Mouse (Mus musculus) MN1 (cell line): ENCODE measurements at regions not wholly inside any gene's neighbourhood (a gene's known extent, or its start where the extent isn't known, plus 50 kb on each side); places are given as distances from the start of the nearest gene placed in this dataset.

Source experiments
- DNase-seq: peaks from one replicate; pipeline ENCODE4 v3.0.0-alpha.2; 2016; ENCODE audit warnings: low spot score

- no peak for DNase-seq
Observed at GRCm38 (mm10) chr10:87722244-87722643, 135.8 kb upstream of the Igf1 start.

GRCm38 (mm10) chr10:87732658-87733057 lies 125.4 kb upstream of the Igf1 start:
- no peak for DNase-seq

GRCm38 (mm10) chr10:87733241-87733640 lies 124.8 kb upstream of the Igf1 start:
- DNase-seq = no peak

GRCm38 (mm10) chr10:87740323-87740722 lies 117.7 kb upstream of the Igf1 start:
- DNase-seq = no peak

DNA sequence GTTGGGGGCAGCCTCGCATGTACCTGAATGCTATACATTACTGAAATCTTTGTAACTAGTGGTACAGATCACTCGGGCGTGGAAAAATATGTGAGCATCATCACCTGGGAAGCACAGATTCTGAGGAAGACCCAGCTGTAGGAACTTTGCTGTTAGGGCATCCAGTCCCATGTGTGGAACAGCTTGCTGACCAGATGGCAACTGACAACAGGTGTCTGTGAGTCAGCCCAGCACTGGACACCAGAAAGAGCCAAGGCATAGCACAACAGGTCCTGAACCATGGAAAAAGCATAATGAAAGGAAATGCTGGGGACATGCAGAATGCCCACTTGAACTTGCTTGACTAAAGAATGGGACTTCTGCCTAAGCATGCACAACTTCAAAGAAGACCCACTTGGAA lies 115.3 kb upstream of the Igf1 start:
- no peak for DNase-seq

DNA sequence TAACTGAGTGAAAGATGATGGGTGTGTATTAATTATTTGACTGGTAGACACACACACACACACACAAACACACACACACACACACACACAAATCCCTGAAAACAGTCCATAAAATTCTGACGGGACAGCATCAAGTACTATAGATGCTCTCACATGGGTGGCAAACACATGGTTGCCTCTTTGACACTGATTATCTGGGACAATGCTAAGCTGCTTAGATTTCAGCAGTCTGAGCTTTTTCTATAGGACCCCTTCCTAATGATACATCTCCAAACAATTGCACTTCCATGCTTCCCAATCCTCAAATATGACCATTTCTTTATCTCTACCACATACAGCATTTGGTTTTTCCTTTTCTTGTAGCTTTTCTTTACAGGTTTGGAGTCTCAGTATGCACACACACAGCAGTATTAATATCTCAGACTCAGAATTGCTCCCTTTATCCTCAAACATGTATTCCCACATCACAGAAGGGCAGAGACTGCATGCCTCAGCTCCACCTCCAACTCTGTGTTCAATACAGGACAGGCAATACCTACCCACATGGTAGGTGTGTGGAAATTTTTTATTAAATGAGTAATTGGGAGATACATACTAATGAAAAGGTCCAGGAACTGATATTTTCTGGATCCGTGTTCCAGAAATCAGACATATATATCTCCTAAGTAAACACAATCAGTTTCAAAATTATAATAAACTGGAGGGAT lies 110.1 kb upstream of the Igf1 start:
- DNase-seq = no peak

GRCm38 (mm10) chr10:87748631-87749193 lies 109.4 kb upstream of the Igf1 start:
- DNase-seq = no peak

- no peak for DNase-seq
Observed at GRCm38 (mm10) chr10:87750321-87750720, 107.7 kb upstream of the Igf1 start.

GRCm38 (mm10) chr10:87750972-87751371 lies 107.1 kb upstream of the Igf1 start:
- DNase-seq = no peak

DNA sequence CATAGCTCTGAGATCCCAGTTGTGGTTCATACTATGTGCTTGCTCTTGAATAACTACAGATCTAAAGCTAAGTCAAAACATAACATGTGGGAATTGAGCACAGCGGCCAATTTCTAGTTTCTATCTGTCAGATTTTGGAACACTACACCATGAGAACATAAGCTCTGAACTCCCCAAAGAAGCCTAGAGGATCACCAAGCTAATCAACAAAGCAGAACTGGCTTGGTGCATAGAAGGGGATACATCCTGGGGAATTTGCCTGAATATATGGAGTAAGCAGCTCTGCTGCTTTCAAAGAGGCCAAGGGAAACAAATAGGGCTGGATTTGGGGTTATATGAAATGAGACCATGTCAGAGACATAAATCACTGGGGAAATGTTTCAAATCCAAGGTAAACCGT lies 105.9 kb upstream of the Igf1 start:
- DNase-seq = no peak

GRCm38 (mm10) chr10:87753483-87753882 lies 104.6 kb upstream of the Igf1 start:
- DNase-seq = no peak

DNA sequence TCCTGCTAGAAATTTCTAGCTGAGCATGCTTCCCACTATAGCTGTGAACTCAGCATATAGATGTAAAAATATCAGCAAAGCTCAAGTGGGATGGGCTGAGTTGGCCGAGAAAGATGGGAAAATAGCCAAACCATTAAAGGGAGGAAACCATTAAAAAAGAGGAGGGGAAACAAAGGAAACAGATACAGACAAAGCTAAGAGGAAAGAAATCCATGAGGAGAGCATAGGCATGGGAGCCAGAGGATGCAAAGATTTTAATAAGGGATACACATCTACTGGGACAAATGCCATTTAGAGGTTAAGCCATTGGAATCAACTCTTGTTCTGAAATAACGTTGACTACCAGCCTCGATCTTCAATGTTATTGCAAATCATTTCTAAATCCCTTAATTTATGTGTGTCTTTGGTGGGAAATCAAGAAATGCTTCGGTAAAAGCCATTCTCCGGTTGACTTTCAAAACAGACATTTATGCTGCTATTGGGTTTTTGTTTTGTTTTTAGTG lies 96.5 kb upstream of the Igf1 start:
- no peak for DNase-seq

GRCm38 (mm10) chr10:87787521-87787920 lies 70.5 kb upstream of the Igf1 start:
- DNase-seq = no peak

DNA sequence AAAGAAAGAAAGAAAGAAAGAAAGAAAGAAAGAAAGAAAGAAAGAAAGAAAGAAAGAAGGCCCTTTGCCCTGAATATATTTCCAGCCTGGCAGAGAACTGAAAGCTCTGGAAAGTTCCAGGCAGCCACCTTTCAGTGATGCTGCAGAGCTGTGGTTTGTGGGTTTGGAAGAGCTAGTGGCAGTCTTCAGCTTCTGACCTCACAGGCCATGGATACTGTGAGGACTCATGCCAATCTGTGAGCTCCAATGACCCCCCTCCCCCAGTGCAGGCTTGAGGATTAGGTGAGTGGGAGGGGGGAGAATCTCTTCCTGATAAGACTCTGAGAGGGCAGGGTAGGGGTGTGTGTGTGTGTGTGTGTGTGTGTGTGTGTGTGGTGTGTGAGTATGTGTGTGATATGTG lies 65.7 kb upstream of the Igf1 start:
- DNase-seq = no peak

DNA sequence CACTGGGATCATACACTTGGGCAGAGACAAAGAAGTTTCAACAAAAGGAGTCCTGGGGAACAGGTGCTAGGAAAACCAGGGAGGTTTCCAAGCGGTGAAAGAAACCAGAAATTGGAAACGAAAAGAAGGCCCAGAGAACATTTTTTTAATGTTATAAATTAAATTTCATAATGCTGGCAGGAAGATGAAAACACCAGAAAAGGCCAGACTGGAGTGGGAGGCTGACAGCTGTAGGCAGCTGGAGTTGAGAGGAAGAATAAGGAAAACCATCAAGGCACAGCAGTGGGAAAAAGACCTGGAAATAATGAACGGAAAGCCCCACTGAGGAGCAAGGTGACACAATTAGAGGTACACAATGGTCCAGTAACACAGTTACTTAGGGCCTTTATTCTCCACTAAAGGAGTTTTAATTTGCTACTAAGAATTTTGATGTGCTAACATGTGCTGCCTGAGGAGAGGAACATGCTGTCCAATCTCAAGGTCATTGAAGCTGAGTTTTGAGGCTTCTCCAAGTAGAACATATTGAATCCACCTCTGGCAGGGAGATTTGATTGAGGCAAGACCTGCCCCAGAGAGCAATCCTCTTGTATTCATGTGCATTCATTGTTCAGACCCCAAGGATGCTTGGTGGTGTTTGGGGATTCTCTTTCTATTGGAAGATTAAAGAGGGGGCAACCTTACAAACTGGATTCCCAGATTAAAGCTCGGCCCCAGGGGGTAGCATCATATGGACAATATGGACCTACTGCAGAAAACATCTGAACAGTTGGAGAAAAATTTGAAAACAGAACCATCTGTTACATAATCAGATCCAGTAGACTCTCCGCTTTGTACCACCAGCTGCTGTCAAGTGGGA lies 53.9 kb upstream of the Igf1 start:
- DNase-seq = no peak

DNA sequence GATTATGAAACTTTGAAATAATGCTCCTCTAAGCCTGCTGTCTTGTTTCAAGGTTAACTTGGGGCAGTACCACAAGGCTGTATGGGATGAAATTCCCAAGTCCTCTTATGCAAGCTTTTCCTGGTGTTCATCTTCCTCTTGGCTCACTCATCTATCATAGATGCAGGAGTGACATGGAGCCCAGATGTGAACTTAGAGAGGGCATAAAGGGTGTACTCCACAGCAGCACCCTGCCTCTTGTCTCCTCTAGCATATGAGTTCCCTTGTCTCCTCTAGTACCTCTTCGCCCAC lies 53.3 kb upstream of the Igf1 start:
- DNase-seq = no peak
